16 mouse cellular contexts compared by ENCODE assay signal in the genomic region with DNA sequence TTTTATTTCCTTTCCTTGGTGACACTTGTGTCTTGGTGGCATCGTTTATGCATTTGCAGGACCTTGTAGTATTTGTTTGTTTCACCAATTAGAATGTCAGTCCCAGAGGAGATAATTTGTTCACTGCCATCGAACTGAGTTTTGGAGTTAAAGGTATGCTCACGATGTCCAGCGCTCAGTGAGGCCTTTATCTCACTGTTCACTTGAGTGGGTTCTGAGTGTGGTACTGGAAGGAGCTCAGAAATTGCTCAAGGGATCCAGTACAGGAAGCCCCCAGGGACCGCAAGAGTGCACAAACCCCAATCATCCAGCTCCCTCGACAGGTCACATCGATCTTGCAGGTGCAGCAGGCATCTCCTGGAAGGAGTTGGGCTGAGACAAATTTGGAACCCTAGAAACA. TPM values are rescaled to one million over a fixed set of nuclear protein-coding genes. Genes with fewer than 3 reads are reported as not detected.
A peak's percentile ranks its signal among the peaks of the same experiment; 100 is the strongest.
DNase-seq lines count a peak whose midpoint lies in the region; ATAC-seq and TF ChIP-seq lines count a peak whose summit lies in the region.
"Had no signal": no experiment of that assay in that cellular context is flagged by ENCODE, and none has a peak within 500 bp of the region (broad histone marks: within the 10 kb centered on the region; RNA-seq: fewer than 3 reads in every experiment).

No protein-coding gene starts in this region.

- peak overlapping the region; percentile 79 for H3K4me2 ChIP-seq in forebrain, postnatal 0 days (ENCODE audit: low read depth)
- H3K4me2 ChIP-seq in midbrain, embryonic 13.5 days (replicated peaks): peak overlapping the region; percentile 78; the same call in 1 of the 2 replicates
- H3K4me2 ChIP-seq in midbrain, embryonic 16.5 days (ENCODE audit: low read length): no peak overlapping the region
- H3K4me2 ChIP-seq in limb, embryonic 14.5 days (replicated peaks; ENCODE audit: low read depth, low read length, severe bottlenecking): 0 out of 2 replicates have a peak overlapping the region, but pooled peaks have one; percentile 74

- no peak overlapping the region for H3K4me3 ChIP-seq in forebrain, postnatal 0 days (ENCODE audit: low read depth, low read length)
- H3K4me3 ChIP-seq in forebrain, embryonic 10.5 days: no peak overlapping the region
- no peak overlapping the region for H3K4me3 ChIP-seq in midbrain, embryonic 13.5 days (replicated peaks)
- no peak overlapping the region for H3K4me3 ChIP-seq in midbrain, embryonic 16.5 days (ENCODE audit: low read depth, low read length)
- H3K4me3 ChIP-seq in limb, embryonic 14.5 days (replicated peaks; ENCODE audit: low read length): no peak overlapping the region

- no peak overlapping the region for H3K9ac ChIP-seq in forebrain, postnatal 0 days
- H3K9ac ChIP-seq in midbrain, embryonic 13.5 days (replicated peaks): no peak overlapping the region
- H3K9ac ChIP-seq in midbrain, embryonic 16.5 days (ENCODE audit: low read depth, low read length): no peak overlapping the region
- H3K9ac ChIP-seq in limb, embryonic 14.5 days (ENCODE audit: low read depth, low read length, severe bottlenecking): no peak overlapping the region
- H3K9ac ChIP-seq: embryonic facial prominence, embryonic 15.5 days; limb, embryonic 15.5 days; liver, embryonic 14.5 days had no signal

- DNase-seq in forebrain, postnatal 0 days: no peak
- DNase-seq in forebrain, embryonic 10.5 days (ENCODE audit: extremely low spot score, low spot score): no peak
- DNase-seq in limb, embryonic 14.5 days (ENCODE audit: low spot score): no peak
- no peak for DNase-seq in ovary, postnatal 14 days (ENCODE audit: low spot score)
- DNase-seq: adrenal gland, adult 8-10 months; gastrocnemius, postnatal 36 days had no signal

- 85% methylated on average over 7 of the region's 7 CpGs for WGBS in forebrain, postnatal 0 days
- 90% methylated on average over 7 of the region's 7 CpGs for WGBS in forebrain, embryonic 10.5 days
- 87% methylated on average over 7 of the region's 7 CpGs for WGBS in midbrain, embryonic 13.5 days
- WGBS in midbrain, embryonic 16.5 days: 84% methylated on average over 7 of the region's 7 CpGs
- 84% methylated on average over 7 of the region's 7 CpGs for WGBS in limb, embryonic 14.5 days

- peaks cover 13% of the 10 kb centered on the region; the same call in 1 of the 2 replicates for H3K4me1 ChIP-seq in forebrain, postnatal 0 days (ENCODE audit: insufficient read depth)
- peaks cover 39% of the 10 kb centered on the region for H3K4me1 ChIP-seq in forebrain, embryonic 10.5 days
- peaks cover 30% of the 10 kb centered on the region for H3K4me1 ChIP-seq in midbrain, embryonic 13.5 days (replicated peaks)
- H3K4me1 ChIP-seq in midbrain, embryonic 16.5 days (ENCODE audit: control insufficient read depth, insufficient read depth, low read length): peaks cover 15% of the 10 kb centered on the region
- H3K4me1 ChIP-seq in limb, embryonic 14.5 days (ENCODE audit: control insufficient read depth, insufficient read depth, low read length): peaks cover 17% of the 10 kb centered on the region

- ATAC-seq in forebrain, postnatal 0 days: no peak
- no peak for ATAC-seq in midbrain, embryonic 13.5 days
- no peak for ATAC-seq in midbrain, embryonic 16.5 days
- no peak for ATAC-seq in limb, embryonic 14.5 days (ENCODE audit: low FRiP score, low read depth)
- ATAC-seq: forebrain, embryonic 15.5 days had no signal

- TF ChIP-seq POLR2A in limb, embryonic 14.5 days (IDR thresholded peaks at IDR 0.05; ENCODE audit: borderline replicate concordance, extremely low read depth, insufficient read depth, insufficient read length): no peak

- H3K9me3 ChIP-seq in forebrain, postnatal 0 days (ENCODE audit: low read length): no peaks in the 10 kb centered on the region
- H3K9me3 ChIP-seq in forebrain, embryonic 10.5 days: no peaks in the 10 kb centered on the region
- no peaks in the 10 kb centered on the region for H3K9me3 ChIP-seq in midbrain, embryonic 13.5 days
- H3K9me3 ChIP-seq in midbrain, embryonic 16.5 days (replicated peaks; ENCODE audit: control insufficient read depth, low read length, poor library complexity, severe bottlenecking): no peaks in the 10 kb centered on the region
- no peaks in the 10 kb centered on the region for H3K9me3 ChIP-seq in limb, embryonic 14.5 days (ENCODE audit: control insufficient read depth, low read length)
- H3K9me3 ChIP-seq: embryonic facial prominence, embryonic 15.5 days; forebrain, embryonic 15.5 days; hindbrain, embryonic 12.5 days; limb, embryonic 15.5 days had no signal

- H3K27me3 ChIP-seq in forebrain, postnatal 0 days (ENCODE audit: insufficient read depth, low read length): no peaks in the 10 kb centered on the region; the same call in 1 of the 2 replicates
- H3K27me3 ChIP-seq in forebrain, embryonic 10.5 days (ENCODE audit: poor library complexity, severe bottlenecking): peaks cover 67% of the 10 kb centered on the region
- peaks cover 41% of the 10 kb centered on the region for H3K27me3 ChIP-seq in midbrain, embryonic 13.5 days
- H3K27me3 ChIP-seq in midbrain, embryonic 16.5 days (ENCODE audit: control insufficient read depth, insufficient read depth, low read depth, low read length): 0 out of 2 replicates have a peak, but pooled peaks cover 4% of the 10 kb centered on the region
- H3K27me3 ChIP-seq in limb, embryonic 14.5 days (ENCODE audit: control insufficient read depth, insufficient read depth, low read length): no peaks in the 10 kb centered on the region

- H3K27ac ChIP-seq in forebrain, postnatal 0 days (ENCODE audit: low read depth, low read length): no peak overlapping the region
- H3K27ac ChIP-seq in forebrain, embryonic 10.5 days: no peak overlapping the region
- no peak overlapping the region for H3K27ac ChIP-seq in midbrain, embryonic 13.5 days
- no peak overlapping the region for H3K27ac ChIP-seq in midbrain, embryonic 16.5 days (ENCODE audit: low read length)
- H3K27ac ChIP-seq in limb, embryonic 14.5 days (replicated peaks; ENCODE audit: low read depth, low read length): no peak overlapping the region
- H3K27ac ChIP-seq: embryonic facial prominence, embryonic 15.5 days; hindbrain, embryonic 12.5 days; limb, embryonic 15.5 days; liver, embryonic 14.5 days; macrophage had no signal

- TF ChIP-seq CTCF in forebrain, postnatal 0 days (IDR thresholded peaks at IDR 0.05; ENCODE audit: low read depth): no peak

- H3K36me3 ChIP-seq in forebrain, postnatal 0 days (ENCODE audit: insufficient read depth): no peaks in the 10 kb centered on the region
- no peaks in the 10 kb centered on the region for H3K36me3 ChIP-seq in forebrain, embryonic 10.5 days (replicated peaks)
- no peaks in the 10 kb centered on the region for H3K36me3 ChIP-seq in midbrain, embryonic 13.5 days
- no peaks in the 10 kb centered on the region for H3K36me3 ChIP-seq in midbrain, embryonic 16.5 days (ENCODE audit: control insufficient read depth, insufficient read depth, low read length)
- no peaks in the 10 kb centered on the region for H3K36me3 ChIP-seq in limb, embryonic 14.5 days (ENCODE audit: control insufficient read depth, insufficient read depth, low read length)
- H3K36me3 ChIP-seq: embryonic facial prominence, embryonic 15.5 days; forebrain, embryonic 15.5 days; G1E; hindbrain, embryonic 12.5 days; limb, embryonic 15.5 days had no signal

RNA-seq across cellular contexts. Expression of a gene that starts 3.4 kb away (rescaled TPM):
- total RNA-seq in forebrain, postnatal 0 days (2014; rRNA removed): 248 and 259 TPM in 2 replicates
- polyA plus RNA-seq in forebrain, postnatal 0 days (2015; fragmentation: Nextera tagmentation; extraction: Ambion mirVana): 38.5 and 56.5 TPM in 2 replicates
- polyA plus RNA-seq in forebrain, embryonic 10.5 days (2016; fragmentation: Nextera tagmentation; extraction: Ambion mirVana): 11.1 and 12.5 TPM in 2 replicates
- polyA plus RNA-seq in midbrain, embryonic 13.5 days (2015; fragmentation: Nextera tagmentation; extraction: Ambion mirVana): 45.1 and 46.1 TPM in 2 replicates
- polyA plus RNA-seq in midbrain, embryonic 16.5 days (2015; fragmentation: Nextera tagmentation; extraction: Ambion mirVana): 54.8 and 59.8 TPM in 2 replicates
- polyA plus RNA-seq in limb, embryonic 14.5 days (2012; rRNA removed): 123 and 177 TPM in 2 replicates
- polyA plus RNA-seq in limb, embryonic 14.5 days (2014; fragmentation: Nextera tagmentation; extraction: Ambion mirVana): 38.5 and 45.3 TPM in 2 replicates

RNA-seq across cellular contexts. Expression of a gene that starts 58.5 kb away (rescaled TPM):
- total RNA-seq in forebrain, postnatal 0 days (2014; rRNA removed): 0.14 and 0.31 TPM in 2 replicates
- 0.14 and 0.40 TPM in 2 replicates for polyA plus RNA-seq in forebrain, postnatal 0 days (2015; fragmentation: Nextera tagmentation; extraction: Ambion mirVana)
- polyA plus RNA-seq in forebrain, embryonic 10.5 days (2016; fragmentation: Nextera tagmentation; extraction: Ambion mirVana): 0.94 and 1.2 TPM in 2 replicates
- polyA plus RNA-seq in midbrain, embryonic 13.5 days (2015; fragmentation: Nextera tagmentation; extraction: Ambion mirVana): 0.70 and 0.94 TPM in 2 replicates
- polyA plus RNA-seq in midbrain, embryonic 16.5 days (2015; fragmentation: Nextera tagmentation; extraction: Ambion mirVana): 0.58 and 0.69 TPM in 2 replicates
- 0.63 and 0.69 TPM in 2 replicates for polyA plus RNA-seq in limb, embryonic 14.5 days (2012; rRNA removed)
- polyA plus RNA-seq in limb, embryonic 14.5 days (2014; fragmentation: Nextera tagmentation; extraction: Ambion mirVana): 0.48 and 0.53 TPM in 2 replicates
- total RNA-seq: megakaryocyte-erythroid progenitor cell, adult 5-6 weeks had no signal

RNA-seq across cellular contexts. Expression of a gene that starts 58.8 kb away (rescaled TPM):
- 1.7 and 5.0 TPM in 2 replicates for total RNA-seq in forebrain, postnatal 0 days (2014; rRNA removed)
- 4.7 and 5.1 TPM in 2 replicates for polyA plus RNA-seq in forebrain, postnatal 0 days (2015; fragmentation: Nextera tagmentation; extraction: Ambion mirVana)
- polyA plus RNA-seq in forebrain, embryonic 10.5 days (2016; fragmentation: Nextera tagmentation; extraction: Ambion mirVana): 112 and 114 TPM in 2 replicates
- 25.0 and 25.7 TPM in 2 replicates for polyA plus RNA-seq in midbrain, embryonic 13.5 days (2015; fragmentation: Nextera tagmentation; extraction: Ambion mirVana)
- polyA plus RNA-seq in midbrain, embryonic 16.5 days (2015; fragmentation: Nextera tagmentation; extraction: Ambion mirVana): 6.1 and 6.7 TPM in 2 replicates
- polyA plus RNA-seq in limb, embryonic 14.5 days (2012; rRNA removed): 70.4 and 76.2 TPM in 2 replicates
- polyA plus RNA-seq in limb, embryonic 14.5 days (2014; fragmentation: Nextera tagmentation; extraction: Ambion mirVana): 56.0 and 61.2 TPM in 2 replicates
